Mouse (Mus musculus) forebrain, embryonic 14.5 days (tissue): ENCODE measurements around the gene Maml3. TPM values are rescaled to one million over a fixed set of nuclear protein-coding genes. Genes with fewer than 3 reads are reported as not detected.

Experiments
- ATAC-seq: fragments of 200-750 bp; cut with Nextera tagmentation; 2 replicates; pipeline ENCODE4 v1.8.0; 2017; ENCODE audit warnings: mild to moderate bottlenecking, moderate library complexity
- DNase-seq: peaks from one replicate; pipeline ENCODE4 v3.0.0-alpha.2; 2015; ENCODE audit warnings: low spot score
- H3K27ac ChIP-seq: fragments of 300-500 bp; sonication (generic); 2 replicates; pipeline ENCODE4 v1.5.1; 2014; ENCODE audit warnings: low read depth, mild to moderate bottlenecking, control low read depth, low read length, moderate library complexity
- H3K27me3 ChIP-seq: fragments of 300-500 bp; sonication (generic); replicated peaks from 2 replicates; pipeline ENCODE4 v1.6.1; 2014; ENCODE audit warnings: low read length, control low read depth, mixed read lengths; ENCODE audit not compliant: control insufficient read depth, insufficient read depth
- H3K36me3 ChIP-seq: fragments of 300-500 bp; sonication (generic); 2 replicates; pipeline ENCODE4 v1.6.1; 2014; ENCODE audit warnings: low read length, control low read depth; ENCODE audit not compliant: control insufficient read depth, insufficient read depth
- H3K4me1 ChIP-seq: fragments of 300-500 bp; sonication (generic); 2 replicates; pipeline ENCODE4 v1.6.1; 2014; ENCODE audit warnings: antibody characterized with exemption, low read length, control low read depth; ENCODE audit not compliant: control insufficient read depth, insufficient read depth
- H3K4me2 ChIP-seq: fragments of 300-500 bp; sonication (generic); 2 replicates; pipeline ENCODE4 v1.6.1; 2014; ENCODE audit warnings: mild to moderate bottlenecking, control low read depth, low read length
- H3K4me3 ChIP-seq: fragments of 300-500 bp; sonication (generic); 2 replicates; pipeline ENCODE4 v1.5.1; 2014; ENCODE audit warnings: low read depth, low read length, control low read depth
- H3K9ac ChIP-seq: fragments of 300-500 bp; sonication (generic); 2 replicates; pipeline ENCODE4 v1.6.1; 2014; ENCODE audit warnings: mild to moderate bottlenecking, low read length, control low read depth, moderate library complexity
- H3K9me3 ChIP-seq: fragments of 300-500 bp; sonication (generic); replicated peaks from 2 replicates; pipeline ENCODE4 v1.6.1; 2016; ENCODE audit warnings: low read length, control low read depth, mixed read lengths; ENCODE audit not compliant: control insufficient read depth
- WGBS: fragments of 180-500 bp; shearing (Covaris S2); extraction: QIAGEN DNeasy Blood & Tissue Kit; methylation state at CpG from one replicate; pipeline ENCODE4 v1.1.7; 2014; 5-methylcytosine and 5-hydroxymethylcytosine counted together
- polyA plus RNA-seq: library from polyadenylated mRNA; unstranded; fragments of >200 nt; fragmentation: Nextera tagmentation; extraction: Ambion mirVana; gene quantifications from 2 replicates; pipeline ENCODE4 v1.2.1, GENCODE M21; 2014

The Maml3 gene
- polyA plus RNA-seq, 1 experiment from 2014 or later: 4.2 TPM

GRCm38 (mm10) chr3:51712382-51712781 is 392.5 kb downstream of the Maml3 start:
- H3K27me3 ChIP-seq: no peaks in the 10 kb centered on the region
- no peak overlapping the region for H3K27ac ChIP-seq
- no peak overlapping the region for H3K4me2 ChIP-seq
- no peak overlapping the region for H3K4me3 ChIP-seq
- no peaks in the 10 kb centered on the region for H3K36me3 ChIP-seq
- DNase-seq: no peak
- ATAC-seq: no peak
- no peaks in the 10 kb centered on the region for H3K9me3 ChIP-seq
- 50% methylated on average over 3 of the region's 3 CpGs for WGBS
- H3K4me1 ChIP-seq: no peaks in the 10 kb centered on the region
- H3K9ac ChIP-seq: no peak overlapping the region

GRCm38 (mm10) chr3:51708746-51709411 is 396.0 kb downstream of the Maml3 start:
- peak; percentile 81 for DNase-seq
- Histone ChIP-seq H3K27me3 (no peaks in the 10 kb centered on the region), H3K27ac (peak overlapping the region; percentile 31; the same call in 1 of the 2 replicates), H3K9me3 (no peaks in the 10 kb centered on the region), H3K4me3 (no peak overlapping the region), H3K4me2 (no peak overlapping the region), H3K36me3 (no peaks in the 10 kb centered on the region), H3K4me1 (no peaks in the 10 kb centered on the region), H3K9ac (no peak overlapping the region)
- WGBS: 67% methylated on average over 21 of the region's 21 CpGs
- peak; percentile 61 for ATAC-seq

GRCm38 (mm10) chr3:51708375-51708745 is 396.5 kb downstream of the Maml3 start:
- Histone ChIP-seq H3K4me2 (no peak overlapping the region), H3K27ac (0 out of 2 replicates have a peak overlapping the region, but pooled peaks have one; percentile 31), H3K9ac (no peak overlapping the region), H3K4me1 (no peaks in the 10 kb centered on the region), H3K27me3 (no peaks in the 10 kb centered on the region), H3K4me3 (no peak overlapping the region), H3K36me3 (no peaks in the 10 kb centered on the region), H3K9me3 (no peaks in the 10 kb centered on the region)
- ATAC-seq (no peak), DNase-seq (no peak)
- 78% methylated on average over 1 of the region's 1 CpGs for WGBS

GRCm38 (mm10) chr3:51705220-51705619 is 399.7 kb downstream of the Maml3 start:
- ATAC-seq (no peak), DNase-seq (no peak)

GRCm38 (mm10) chr3:51703478-51703877 is 401.4 kb downstream of the Maml3 start:
- 88% methylated on average over 8 of the region's 8 CpGs for WGBS
- Histone ChIP-seq H3K27me3 (no peaks in the 10 kb centered on the region), H3K4me3 (no peak overlapping the region), H3K9ac (no peak overlapping the region), H3K4me1 (peaks cover 21% of the 10 kb centered on the region), H3K4me2 (no peak overlapping the region), H3K9me3 (no peaks in the 10 kb centered on the region), H3K36me3 (no peaks in the 10 kb centered on the region), H3K27ac (no peak overlapping the region)
- ATAC-seq (no peak), DNase-seq (no peak)

More at GRCm38 (mm10) chr3:51705220-51705619, 399.7 kb downstream of the Maml3 start:
- no peak overlapping the region for H3K4me2 ChIP-seq
- 86% methylated on average over 7 of the region's 7 CpGs for WGBS
- H3K9me3 ChIP-seq: no peaks in the 10 kb centered on the region
- H3K27me3 ChIP-seq: no peaks in the 10 kb centered on the region
- no peak overlapping the region for H3K9ac ChIP-seq
- H3K4me1 ChIP-seq: peaks cover 19% of the 10 kb centered on the region
- no peak overlapping the region for H3K4me3 ChIP-seq
- no peak overlapping the region for H3K27ac ChIP-seq
- no peaks in the 10 kb centered on the region for H3K36me3 ChIP-seq

GRCm38 (mm10) chr3:51702701-51703286 is 402.1 kb downstream of the Maml3 start:
- no peak for DNase-seq

GRCm38 (mm10) chr3:51701950-51702349 is 402.9 kb downstream of the Maml3 start:
- DNase-seq (peak; percentile 65), ATAC-seq (peak; percentile 76)
- peaks cover 21% of the 10 kb centered on the region for H3K4me1 ChIP-seq
- H3K4me3 ChIP-seq: peak overlapping the region; percentile 27
- H3K9me3 ChIP-seq: no peaks in the 10 kb centered on the region
- peak overlapping the region; percentile 58 for H3K9ac ChIP-seq
- WGBS: 2% methylated on average over 13 of the region's 13 CpGs
- H3K4me2 ChIP-seq: peak overlapping the region; percentile 60
- peak overlapping the region; percentile 91 for H3K27ac ChIP-seq
- H3K36me3 ChIP-seq: no peaks in the 10 kb centered on the region
- H3K27me3 ChIP-seq: no peaks in the 10 kb centered on the region

More at GRCm38 (mm10) chr3:51702701-51703286, 402.1 kb downstream of the Maml3 start:
- no peak for ATAC-seq
- H3K4me1 ChIP-seq: peaks cover 21% of the 10 kb centered on the region
- no peaks in the 10 kb centered on the region for H3K36me3 ChIP-seq
- H3K9ac ChIP-seq: no peak overlapping the region; the same call in 1 of the 2 replicates
- no peak overlapping the region for H3K4me3 ChIP-seq
- no peaks in the 10 kb centered on the region for H3K9me3 ChIP-seq
- 71% methylated on average over 8 of the region's 8 CpGs for WGBS
- H3K4me2 ChIP-seq: no peak overlapping the region
- H3K27me3 ChIP-seq: no peaks in the 10 kb centered on the region
- H3K27ac ChIP-seq: peak overlapping the region; percentile 91

GRCm38 (mm10) chr3:51701281-51701751 is 403.6 kb downstream of the Maml3 start:
- under 1% methylated on average over 27 of the region's 27 CpGs for WGBS
- no peaks in the 10 kb centered on the region for H3K36me3 ChIP-seq

GRCm38 (mm10) chr3:51700731-51701280 is 404.1 kb downstream of the Maml3 start:
- H3K9ac ChIP-seq: peak overlapping the region; percentile 58
- H3K27me3 ChIP-seq: no peaks in the 10 kb centered on the region
- no peaks in the 10 kb centered on the region for H3K36me3 ChIP-seq
- DNase-seq (peak; percentile 64), ATAC-seq (no peak)
- H3K27ac ChIP-seq: peak overlapping the region; percentile 91
- WGBS: 20% methylated on average over 15 of the region's 15 CpGs
- peak overlapping the region; percentile 60 for H3K4me2 ChIP-seq
- H3K9me3 ChIP-seq: no peaks in the 10 kb centered on the region
- H3K4me1 ChIP-seq: peaks cover 21% of the 10 kb centered on the region
- peak overlapping the region; percentile 27 for H3K4me3 ChIP-seq

More at GRCm38 (mm10) chr3:51701281-51701751, 403.6 kb downstream of the Maml3 start:
- H3K4me1 ChIP-seq: peaks cover 21% of the 10 kb centered on the region
- H3K9me3 ChIP-seq: no peaks in the 10 kb centered on the region
- peak; percentile 95 for DNase-seq
- ATAC-seq: peak; percentile 96
- peak overlapping the region; percentile 91 for H3K27ac ChIP-seq
- H3K27me3 ChIP-seq: no peaks in the 10 kb centered on the region
- peak overlapping the region; percentile 60 for H3K4me2 ChIP-seq
- peak overlapping the region; percentile 27 for H3K4me3 ChIP-seq
- peak overlapping the region; percentile 58 for H3K9ac ChIP-seq
